Mouse (Mus musculus) hindbrain, embryonic 13.5 days (tissue): ENCODE results near the gene Disp2. TPM values are rescaled to one million over a fixed set of nuclear protein-coding genes. Genes with fewer than 3 reads are reported as not detected.

Experiments
- ATAC-seq: fragments of 200-750 bp; cut with Nextera tagmentation; 2 replicates; pipeline ENCODE4 v1.8.0; 2017; ENCODE audit warnings: moderate TSS enrichment; ENCODE audit not compliant: low FRiP score
- H3K27ac ChIP-seq: fragments of 300-500 bp; sonication (generic); 2 replicates; pipeline ENCODE4 v1.5.1; 2015; ENCODE audit warnings: inconsistent platforms, mild to moderate bottlenecking, moderate library complexity
- H3K27me3 ChIP-seq: fragments of 300-500 bp; sonication (generic); 2 replicates; pipeline ENCODE4 v1.6.1; 2015; ENCODE audit warnings: mild to moderate bottlenecking, inconsistent platforms
- H3K36me3 ChIP-seq: fragments of 300-500 bp; sonication (generic); 2 replicates; pipeline ENCODE4 v1.6.1; 2015; ENCODE audit warnings: mild to moderate bottlenecking, inconsistent platforms
- H3K4me1 ChIP-seq: fragments of 300-500 bp; sonication (generic); replicated peaks from 2 replicates; pipeline ENCODE4 v1.6.1; 2015; ENCODE audit warnings: inconsistent platforms
- H3K4me2 ChIP-seq: fragments of 300-500 bp; sonication (generic); 2 replicates; pipeline ENCODE4 v1.6.1; 2015; ENCODE audit warnings: inconsistent platforms, mild to moderate bottlenecking, moderate library complexity
- H3K4me3 ChIP-seq: fragments of 300-500 bp; sonication (generic); 2 replicates; pipeline ENCODE4 v1.5.1; 2015; ENCODE audit warnings: mild to moderate bottlenecking, inconsistent platforms
- H3K9ac ChIP-seq: fragments of 300-500 bp; sonication (generic); 2 replicates; pipeline ENCODE4 v1.6.1; 2015; ENCODE audit warnings: mild to moderate bottlenecking, inconsistent platforms
- H3K9me3 ChIP-seq: fragments of 300-500 bp; sonication (generic); 2 replicates; pipeline ENCODE4 v1.6.1; 2016; ENCODE audit warnings: inconsistent platforms
- WGBS: fragments of 180-500 bp; shearing (Covaris S2); methylation state at CpG from one replicate; pipeline ENCODE4 v1.1.7; 2015; 5-methylcytosine and 5-hydroxymethylcytosine counted together
- polyA plus RNA-seq: library from polyadenylated mRNA; unstranded; fragments of >200 nt; fragmentation: Nextera tagmentation; extraction: Ambion mirVana; gene quantifications from 2 replicates; pipeline ENCODE4 v1.2.1, GENCODE M21; 2015

Disp2 gene
- polyA plus RNA-seq, 1 experiment from 2014 or later, result 37.3 TPM

DNA sequence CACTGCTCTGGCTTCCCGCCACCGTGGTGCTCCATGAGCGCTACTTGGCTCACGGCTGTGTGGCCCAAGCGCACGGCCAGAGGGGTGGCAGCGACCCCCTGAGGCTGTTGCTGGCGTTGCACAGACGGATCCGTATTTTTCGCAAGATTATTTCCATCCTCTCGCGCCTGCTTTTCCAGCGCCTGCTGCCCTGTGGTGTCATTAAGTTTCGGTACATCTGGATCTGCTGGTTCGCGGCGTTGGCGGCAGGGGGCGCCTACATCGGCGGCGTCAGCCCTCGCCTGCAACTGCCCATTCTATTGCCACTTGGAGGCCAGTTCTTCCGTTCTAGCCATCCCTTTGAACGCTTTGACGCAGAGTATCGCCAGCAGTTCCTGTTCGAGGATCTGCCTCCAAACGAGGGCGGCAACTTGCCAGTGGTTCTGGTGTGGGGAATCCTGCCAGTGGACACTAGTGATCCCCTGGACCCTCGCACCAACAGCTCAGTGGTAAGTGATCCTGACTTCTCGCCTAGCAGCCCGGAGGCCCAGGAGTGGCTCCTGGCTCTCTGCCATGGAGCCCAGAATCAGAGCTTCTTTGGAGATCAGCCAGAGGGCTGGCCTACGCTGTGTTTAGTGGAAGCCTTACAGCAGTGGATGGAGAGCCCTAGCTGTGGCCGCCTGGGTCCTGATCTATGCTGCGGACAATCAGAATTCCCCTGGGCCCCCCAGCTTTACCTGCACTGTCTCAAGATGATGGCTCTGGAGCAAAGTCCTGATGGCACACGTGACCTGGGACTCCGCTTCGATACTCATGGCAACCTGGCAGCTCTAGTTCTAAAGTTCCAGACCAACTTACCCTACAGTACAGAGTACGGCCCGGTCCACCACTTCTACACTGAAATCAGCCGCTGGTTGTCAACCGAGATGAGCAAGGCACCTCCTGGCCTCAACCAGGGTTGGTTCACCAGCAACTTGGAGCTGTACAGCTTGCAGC is 11.3 kb downstream of the Disp2 start:
- H3K4me1 ChIP-seq, result peaks cover 10% of the 10 kb centered on the region; the same call in 1 of the 2 replicates
- WGBS, result 24% methylated on average over 44 of the region's 44 CpGs
- no peak overlapping the region; the same call in 1 of the 2 replicates for H3K4me3 ChIP-seq
- peak overlapping the region; percentile 26; the same call in 1 of the 2 replicates for H3K4me2 ChIP-seq
- no peak overlapping the region for H3K27ac ChIP-seq
- peak; percentile 61 for ATAC-seq
- peaks cover 83% of the 10 kb centered on the region for H3K36me3 ChIP-seq
- H3K27me3 ChIP-seq, result peaks cover 48% of the 10 kb centered on the region
- H3K9me3 ChIP-seq, result no peaks in the 10 kb centered on the region
- H3K9ac ChIP-seq, result no peak overlapping the region

DNA sequence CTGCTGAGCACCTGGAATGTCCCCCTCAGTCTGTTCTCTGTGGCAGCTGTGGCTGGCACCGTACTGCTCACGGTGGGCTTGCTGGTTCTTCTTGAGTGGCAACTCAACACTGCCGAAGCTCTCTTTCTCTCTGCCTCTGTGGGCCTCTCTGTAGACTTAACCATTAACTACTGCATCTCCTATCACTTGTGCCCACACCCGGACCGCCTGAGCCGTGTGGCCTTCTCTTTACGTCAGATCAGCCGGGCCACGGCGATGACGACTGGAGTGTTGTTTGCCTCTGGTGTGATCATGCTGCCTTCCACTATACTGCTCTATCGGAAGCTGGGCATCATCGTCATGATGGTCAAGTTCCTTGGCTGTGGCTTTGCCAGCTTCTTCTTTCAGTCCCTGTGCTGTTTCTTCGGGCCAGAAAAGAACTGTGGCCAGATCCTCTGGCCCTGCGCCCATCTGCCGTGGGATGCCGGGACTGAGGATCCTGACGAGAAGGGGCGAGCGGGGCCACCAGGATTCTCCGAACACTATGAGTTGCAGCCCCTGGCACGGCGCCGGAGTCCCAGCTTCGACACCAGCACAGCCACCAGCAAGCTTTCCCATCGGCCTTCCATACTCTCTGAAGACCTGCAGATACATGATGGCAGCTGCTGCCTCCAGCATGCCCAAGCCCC is 12.2 kb downstream of the Disp2 start:
- Histone ChIP-seq H3K9ac (no peak overlapping the region), H3K4me3 (no peak overlapping the region), H3K4me1 (peaks cover 10% of the 10 kb centered on the region; the same call in 1 of the 2 replicates), H3K36me3 (peaks cover 74% of the 10 kb centered on the region), H3K27ac (no peak overlapping the region), H3K4me2 (no peak overlapping the region), H3K27me3 (peaks cover 40% of the 10 kb centered on the region), H3K9me3 (no peaks in the 10 kb centered on the region)
- whole genome bisulfite sequencing, result 95% methylated on average over 26 of the region's 26 CpGs
- ATAC-seq, result no peak

DNA sequence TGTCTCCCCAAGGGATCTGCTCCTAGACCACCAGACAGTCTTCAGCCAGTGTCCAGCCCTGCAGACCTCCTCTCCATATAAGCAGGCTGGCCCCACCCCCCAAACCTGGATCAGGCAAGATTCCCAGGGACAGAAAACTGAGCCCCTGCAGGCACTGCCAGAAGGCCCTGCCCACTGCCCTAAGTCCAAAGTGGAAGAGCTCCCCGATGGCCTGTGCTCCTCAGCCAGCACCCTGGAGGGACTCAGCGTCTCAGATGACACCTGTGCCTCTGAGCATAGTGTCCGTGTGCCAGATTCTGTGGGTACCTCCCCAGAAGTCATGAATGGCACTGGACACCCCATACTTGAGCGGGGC is 12.7 kb downstream of the Disp2 start:
- WGBS, result 91% methylated on average over 4 of the region's 4 CpGs
- no peaks in the 10 kb centered on the region for H3K9me3 ChIP-seq
- H3K27ac ChIP-seq, result no peak overlapping the region
- H3K4me1 ChIP-seq, result peaks cover 10% of the 10 kb centered on the region; the same call in 1 of the 2 replicates
- no peak overlapping the region for H3K9ac ChIP-seq
- no peak overlapping the region for H3K4me3 ChIP-seq
- no peak overlapping the region for H3K4me2 ChIP-seq
- H3K27me3 ChIP-seq, result peaks cover 35% of the 10 kb centered on the region
- peaks cover 69% of the 10 kb centered on the region for H3K36me3 ChIP-seq
- no peak for ATAC-seq

DNA sequence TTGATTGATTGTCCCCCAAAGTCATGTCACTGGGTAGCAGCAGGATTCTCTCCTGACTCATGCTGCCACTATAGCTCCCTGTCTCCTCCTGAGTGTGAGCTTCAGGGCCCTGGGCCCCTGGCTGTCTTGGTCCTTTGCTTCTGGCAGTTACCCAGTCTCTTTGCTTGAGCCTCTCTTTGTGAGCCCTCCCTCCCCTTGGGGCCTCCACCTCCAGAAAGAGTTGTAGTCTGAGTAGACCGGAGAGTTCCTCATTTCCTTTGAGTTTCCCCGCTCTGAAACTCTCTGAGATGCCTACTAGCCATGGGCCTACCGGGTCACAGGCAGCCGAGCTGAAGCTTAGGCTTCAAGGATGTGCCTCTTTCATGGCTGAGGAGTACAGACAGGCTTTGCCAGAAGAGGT is 14.1 kb downstream of the Disp2 start:
- H3K27me3 ChIP-seq, result peaks cover 26% of the 10 kb centered on the region
- peaks cover 57% of the 10 kb centered on the region for H3K36me3 ChIP-seq
- no peak for ATAC-seq

DNA sequence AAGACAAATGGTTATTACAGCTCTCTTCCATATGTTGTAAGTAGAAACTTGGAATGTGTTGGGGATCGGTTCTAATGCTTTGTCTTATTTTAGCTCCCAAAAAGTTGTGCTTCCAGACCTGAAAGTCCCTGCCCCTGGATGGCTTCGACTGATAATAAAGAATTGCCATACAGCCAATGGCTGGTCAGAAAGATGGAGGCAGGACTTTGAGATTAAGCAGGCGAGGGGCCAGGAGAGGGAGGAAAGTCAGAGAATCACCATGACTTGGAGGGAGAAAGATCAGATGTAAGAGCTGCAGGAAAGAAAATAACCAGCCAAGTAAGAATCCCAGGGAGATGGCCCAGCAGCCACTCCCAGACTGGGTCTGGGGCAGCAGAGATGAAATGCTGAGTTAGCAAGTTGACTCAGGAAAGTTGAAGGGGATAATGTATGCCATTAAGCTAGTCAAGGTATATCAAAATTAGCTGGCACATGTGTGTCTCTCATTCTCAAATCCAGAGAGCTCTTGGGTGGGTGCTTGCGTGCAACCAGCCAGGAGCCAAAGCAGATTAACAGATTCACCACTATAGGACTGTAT is 23.1 kb downstream of the Disp2 start:
- Histone ChIP-seq H3K9ac (no peak overlapping the region), H3K4me1 (no peaks in the 10 kb centered on the region), H3K9me3 (no peaks in the 10 kb centered on the region), H3K27ac (no peak overlapping the region), H3K27me3 (peaks cover 8% of the 10 kb centered on the region; the same call in 1 of the 2 replicates), H3K4me3 (no peak overlapping the region), H3K36me3 (no peaks in the 10 kb centered on the region), H3K4me2 (no peak overlapping the region)
- 82% methylated on average over 4 of the region's 4 CpGs for WGBS
- ATAC-seq, result no peak

More for the DNA sequence above, 14.1 kb downstream of the Disp2 start:
- no peaks in the 10 kb centered on the region for H3K9me3 ChIP-seq
- H3K27ac ChIP-seq, result no peak overlapping the region
- H3K4me3 ChIP-seq, result no peak overlapping the region
- WGBS, result 91% methylated on average over 4 of the region's 4 CpGs
- H3K4me2 ChIP-seq, result no peak overlapping the region
- H3K4me1 ChIP-seq, result peaks cover 10% of the 10 kb centered on the region; the same call in 1 of the 2 replicates
- no peak overlapping the region for H3K9ac ChIP-seq

DNA sequence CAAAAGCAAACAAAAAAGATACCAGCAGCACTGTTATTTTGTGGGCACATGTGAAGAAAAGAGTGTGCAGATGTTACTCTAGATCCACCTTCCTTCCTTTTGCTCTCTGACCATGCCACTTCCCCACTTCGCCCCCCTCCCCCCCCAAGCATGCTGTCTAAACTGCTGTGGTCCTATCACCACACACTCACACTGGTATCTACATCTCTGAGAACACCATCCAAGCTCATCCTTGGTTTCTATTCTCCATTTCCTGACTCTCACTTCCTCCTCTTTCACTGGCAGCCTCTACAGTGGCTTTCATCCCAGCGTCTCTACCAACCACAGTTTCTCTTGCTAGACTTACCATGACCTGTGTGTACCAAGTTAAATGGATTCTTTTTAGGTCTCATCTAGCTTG is 25.0 kb downstream of the Disp2 start:
- Histone ChIP-seq H3K9me3 (no peaks in the 10 kb centered on the region), H3K36me3 (no peaks in the 10 kb centered on the region), H3K9ac (no peak overlapping the region), H3K27ac (no peak overlapping the region), H3K4me3 (no peak overlapping the region), H3K27me3 (peaks cover 8% of the 10 kb centered on the region; the same call in 1 of the 2 replicates), H3K4me1 (no peaks in the 10 kb centered on the region), H3K4me2 (no peak overlapping the region)
- 87% methylated on average over 2 of the region's 2 CpGs for WGBS
- ATAC-seq, result no peak

DNA sequence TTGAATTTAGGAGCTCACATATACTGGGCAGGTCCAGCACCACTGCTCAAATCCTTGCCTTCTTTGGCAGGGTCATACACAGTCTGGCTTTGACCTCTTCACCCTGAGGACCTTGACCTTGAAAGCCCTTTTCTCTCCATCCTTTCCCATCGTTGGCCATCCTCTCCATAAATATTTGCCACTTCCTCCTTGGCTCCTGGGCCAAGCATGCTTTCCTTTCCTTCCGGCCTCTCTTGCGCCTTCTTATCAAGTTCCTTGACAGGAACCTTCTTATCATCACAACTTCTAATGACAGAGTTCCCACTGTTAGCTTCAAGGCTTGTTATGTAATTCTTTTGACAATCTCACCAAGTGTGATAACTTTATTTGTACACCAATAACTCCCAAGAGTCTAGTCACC is 25.6 kb downstream of the Disp2 start:
- Histone ChIP-seq H3K27me3 (peaks cover 8% of the 10 kb centered on the region; the same call in 1 of the 2 replicates), H3K4me2 (no peak overlapping the region), H3K4me3 (no peak overlapping the region), H3K36me3 (no peaks in the 10 kb centered on the region), H3K4me1 (no peaks in the 10 kb centered on the region), H3K9me3 (no peaks in the 10 kb centered on the region), H3K9ac (no peak overlapping the region), H3K27ac (no peak overlapping the region)
- 72% methylated on average over 3 of the region's 3 CpGs for WGBS
- ATAC-seq, result no peak

DNA sequence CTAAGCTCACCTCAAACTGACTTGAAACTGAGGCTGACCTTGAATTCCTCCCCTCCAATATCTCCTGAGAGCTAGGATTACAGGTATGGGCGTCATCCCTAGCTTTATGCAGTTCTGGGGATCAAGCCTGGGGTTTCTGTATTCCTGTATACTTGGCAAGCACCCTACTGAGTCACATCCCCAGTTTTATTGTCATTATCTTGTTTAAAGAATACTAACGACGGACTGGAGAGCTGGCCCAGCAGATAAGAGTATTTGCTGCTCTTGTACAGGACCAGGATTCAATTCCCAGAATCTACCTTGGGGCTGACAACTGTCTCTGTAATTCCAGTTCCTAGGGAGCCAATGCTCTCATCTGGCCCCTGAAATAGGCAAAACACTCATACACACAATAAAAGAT is 26.2 kb downstream of the Disp2 start:
- Histone ChIP-seq H3K4me3 (no peak overlapping the region), H3K9me3 (no peaks in the 10 kb centered on the region), H3K27me3 (peaks cover 8% of the 10 kb centered on the region; the same call in 1 of the 2 replicates), H3K4me2 (no peak overlapping the region), H3K9ac (no peak overlapping the region), H3K27ac (no peak overlapping the region), H3K4me1 (no peaks in the 10 kb centered on the region), H3K36me3 (no peaks in the 10 kb centered on the region)
- ATAC-seq, result no peak
- WGBS, result 46% methylated on average over 3 of the region's 3 CpGs

DNA sequence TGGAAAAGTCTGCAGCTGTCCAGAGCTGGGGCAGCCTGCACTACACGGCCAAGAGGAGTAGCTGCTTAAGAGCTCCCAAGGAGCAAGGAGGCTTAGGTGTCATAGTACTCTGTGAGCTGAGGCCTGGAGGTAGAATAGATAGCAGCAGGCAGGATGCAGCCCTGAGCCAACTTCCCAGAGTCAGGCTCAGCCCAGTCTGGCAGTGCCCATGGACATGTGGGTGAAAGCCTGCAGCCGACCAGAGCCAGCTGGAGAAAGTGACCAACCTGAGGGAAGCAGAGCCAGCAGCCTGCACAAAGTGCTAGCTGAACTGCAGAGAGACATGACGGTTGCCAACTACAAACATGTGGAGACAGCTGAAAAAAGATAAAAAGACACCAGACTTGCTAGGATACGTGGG is 27.3 kb downstream of the Disp2 start:
- Histone ChIP-seq H3K27me3 (peaks cover 8% of the 10 kb centered on the region; the same call in 1 of the 2 replicates), H3K27ac (no peak overlapping the region), H3K36me3 (no peaks in the 10 kb centered on the region), H3K4me1 (no peaks in the 10 kb centered on the region), H3K9ac (no peak overlapping the region), H3K4me2 (no peak overlapping the region), H3K4me3 (no peak overlapping the region), H3K9me3 (no peaks in the 10 kb centered on the region)
- 78% methylated on average over 4 of the region's 4 CpGs for WGBS
- no peak for ATAC-seq

DNA sequence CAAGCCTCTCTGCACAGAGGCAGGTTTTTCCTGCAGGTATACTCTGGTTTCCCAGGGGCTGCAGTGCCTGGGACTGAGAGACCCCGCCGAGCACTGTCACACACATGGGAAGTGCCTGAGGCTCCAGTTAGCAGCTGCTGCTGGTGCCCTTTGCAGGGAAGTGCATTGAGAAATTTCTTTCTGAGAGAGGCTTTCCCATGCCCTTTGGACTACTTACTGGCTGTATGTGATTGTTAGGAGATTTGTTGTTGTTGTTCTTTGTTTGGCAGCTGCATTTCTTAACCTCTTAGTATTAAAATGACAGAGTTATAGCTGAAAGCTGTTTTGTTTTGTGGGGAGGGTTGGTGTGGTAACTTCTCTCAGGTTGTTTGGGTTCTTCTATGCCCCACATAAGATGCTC is 31.3 kb downstream of the Disp2 start:
- WGBS, result 39% methylated on average over 2 of the region's 2 CpGs
- Histone ChIP-seq H3K27me3 (peaks cover 6% of the 10 kb centered on the region; the same call in 1 of the 2 replicates), H3K9me3 (no peaks in the 10 kb centered on the region), H3K4me3 (no peak overlapping the region), H3K9ac (no peak overlapping the region), H3K4me1 (peaks cover 18% of the 10 kb centered on the region), H3K27ac (no peak overlapping the region), H3K4me2 (no peak overlapping the region), H3K36me3 (no peaks in the 10 kb centered on the region)
- no peak for ATAC-seq

DNA sequence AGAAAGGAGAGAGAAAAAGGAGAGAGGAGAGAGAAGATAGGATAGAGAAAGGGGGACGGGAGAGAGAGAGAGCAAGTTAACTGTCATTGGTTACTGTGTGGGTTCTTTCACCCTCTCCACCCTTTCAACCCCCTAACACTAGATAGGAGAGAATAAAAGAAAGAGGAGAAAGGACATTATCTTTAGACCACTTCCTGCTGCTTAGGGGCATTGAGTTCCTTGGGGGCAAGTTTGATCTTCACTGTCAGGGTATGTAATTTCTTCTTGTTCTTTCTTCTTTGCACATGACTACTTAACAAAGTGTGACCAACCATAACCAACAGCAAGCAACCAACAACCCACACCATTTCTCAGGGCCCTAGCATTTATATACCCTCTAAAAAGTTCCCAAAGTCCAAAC is 33.2 kb downstream of the Disp2 start:
- Histone ChIP-seq H3K4me1 (peaks cover 18% of the 10 kb centered on the region), H3K4me2 (no peak overlapping the region), H3K4me3 (no peak overlapping the region), H3K27me3 (no peaks in the 10 kb centered on the region), H3K9me3 (no peaks in the 10 kb centered on the region), H3K36me3 (no peaks in the 10 kb centered on the region), H3K27ac (no peak overlapping the region), H3K9ac (no peak overlapping the region)
- no peak for ATAC-seq
- 65% methylated on average over 1 of the region's 1 CpGs for WGBS
